Mouse (Mus musculus): ENCODE results near the gene Hyal1. TPM values are rescaled to one million over a fixed set of nuclear protein-coding genes. Genes with fewer than 3 reads are reported as not detected.

Hyal1 gene
- total RNA-seq, 2 experiments from 2014 or later = 4.6 to 4.8 TPM

Other genes with a start within 250 kb of the Hyal1 start
- 10 to 100 TPM; 14.0 to 14.5 TPM for gene Hemk1, start 238.6 kb upstream of the Hyal1 start, total RNA-seq (2021)
- gene 6430571L13Rik, start 236.3 kb upstream of the Hyal1 start, total RNA-seq (2021) = 10 to 100 TPM; 16.9 to 18.1 TPM
- 1 to 10 TPM; 2.6 to 2.7 TPM for gene Cacna2d2, start 177.3 kb upstream of the Hyal1 start, total RNA-seq (2021)
- gene Tmem115, start 43.0 kb upstream of the Hyal1 start, total RNA-seq (2021) = 10 to 100 TPM; 27.9 to 30.4 TPM
- gene Cyb561d2, start 34.7 kb upstream of the Hyal1 start, total RNA-seq (2021) = 1 to 10 TPM; 4.6 to 5.9 TPM
- gene Nprl2, start 34.7 kb upstream of the Hyal1 start, total RNA-seq (2021) = 10 to 100 TPM; 10.0 to 12.7 TPM
- gene Zmynd10, start 29.6 kb upstream of the Hyal1 start, total RNA-seq (2021) = not detected
- gene Rassf1, start 25.4 kb upstream of the Hyal1 start, total RNA-seq (2021) = 10 to 100 TPM; 31.1 to 39.6 TPM
- 10 to 100 TPM; 20.3 to 21.5 TPM for gene Tusc2, start 13.7 kb upstream of the Hyal1 start, total RNA-seq (2021)
- 10 to 100 TPM; 21.8 to 32.0 TPM for gene Hyal2, start 9.0 kb upstream of the Hyal1 start, total RNA-seq (2021)
- 10 to 100 TPM; 15.5 to 20.5 TPM for gene Naa80, start 2.0 kb downstream of the Hyal1 start, total RNA-seq (2021)
- gene Hyal3, start 3.9 kb downstream of the Hyal1 start, total RNA-seq (2021) = under 1 TPM; 0.66 to 0.78 TPM
- gene Ifrd2, start 10.7 kb downstream of the Hyal1 start, total RNA-seq (2021) = 10 to 100 TPM; 31.8 to 35.2 TPM
- 10 to 100 TPM; 50.9 to 52.0 TPM for gene Sema3b, start 32.3 kb downstream of the Hyal1 start, total RNA-seq (2021)
- gene Gnai2, start 58.4 kb downstream of the Hyal1 start, total RNA-seq (2021) = 100 to 1,000 TPM; 307 to 340 TPM
- 10 to 100 TPM; 10.6 to 11.3 TPM for gene Slc38a3, start 92.6 kb downstream of the Hyal1 start, total RNA-seq (2021)
- gene Gnat1, start 102.8 kb downstream of the Hyal1 start, total RNA-seq (2021) = not detected
- gene Sema3f, start 133.5 kb downstream of the Hyal1 start, total RNA-seq (2021) = 10 to 100 TPM; 26.4 to 27.2 TPM
- 100 to 1,000 TPM in 1 of 2 experiments, 10 to 100 TPM in 1; 73.6 to 101 TPM for gene Rbm5, start 194.1 kb downstream of the Hyal1 start, total RNA-seq (2021)